Mouse (Mus musculus) small intestine, adult 10 weeks (tissue): Measurements from ENCODE around the gene E2f6. TPM values are rescaled to one million over a fixed set of nuclear protein-coding genes. Genes with fewer than 3 reads are reported as not detected.

ENCODE experiments used
- polyA plus RNA-seq: library from polyadenylated mRNA; stranded (reverse); fragments of 350-450 nt; fragmentation: Illumina TruSeq; extraction: RNeasy Lipid Tissue Mini Kit (QIAGEN cat#74804); gene quantifications from one replicate; pipeline ENCODE4 v1.2.3, GENCODE M21; 2014; ENCODE audit warnings: low replicate concordance

E2f6 gene
- 21.0 TPM for polyA plus RNA-seq

DNA sequence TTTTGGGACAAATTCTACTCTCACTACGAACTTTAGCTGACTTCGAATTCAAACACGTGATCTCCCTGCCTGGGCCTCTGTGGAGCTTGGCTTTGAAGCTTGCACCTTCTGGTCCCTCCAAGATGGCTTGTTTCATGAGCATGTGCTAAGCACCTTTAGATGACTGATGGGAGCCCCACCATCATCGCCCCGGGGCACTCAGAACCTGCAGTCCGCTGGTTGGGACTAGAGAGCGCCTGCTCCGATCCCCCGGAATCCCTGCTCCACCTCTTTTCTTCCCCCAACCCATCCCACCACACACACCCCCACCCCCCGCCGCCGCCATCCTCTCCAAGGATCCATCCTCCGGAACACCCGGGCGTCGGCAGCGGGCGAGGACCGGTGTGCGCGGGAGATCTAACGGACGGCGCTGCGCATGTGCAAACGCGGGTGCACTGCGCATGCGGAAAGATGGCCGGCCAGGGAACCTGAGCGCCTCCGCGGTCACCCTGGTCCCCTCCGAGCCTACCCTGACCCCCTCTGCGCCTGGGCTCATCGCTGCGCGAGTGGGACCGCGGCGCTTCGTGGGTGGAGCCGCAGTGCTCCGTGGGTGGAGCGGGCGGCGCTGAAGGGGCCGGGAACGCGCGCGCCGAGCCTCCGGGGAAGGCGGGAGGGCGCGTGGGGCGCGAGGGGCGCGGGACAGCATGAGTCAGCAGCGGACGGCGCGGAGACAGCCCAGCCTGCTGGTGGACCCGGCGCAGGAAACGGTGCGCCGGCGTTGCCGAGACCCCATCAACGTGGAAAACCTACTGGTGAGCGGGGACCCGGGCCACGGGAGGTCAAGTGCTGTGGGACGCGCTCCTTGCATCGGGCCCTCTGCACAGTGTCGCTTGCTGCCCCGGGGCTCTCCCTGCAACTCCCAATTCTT is at the start of gene E2f6:
Gene E2f6, plus strand, starts transcription at position 439 of the 907 bp plus-strand sequence.

DNA sequence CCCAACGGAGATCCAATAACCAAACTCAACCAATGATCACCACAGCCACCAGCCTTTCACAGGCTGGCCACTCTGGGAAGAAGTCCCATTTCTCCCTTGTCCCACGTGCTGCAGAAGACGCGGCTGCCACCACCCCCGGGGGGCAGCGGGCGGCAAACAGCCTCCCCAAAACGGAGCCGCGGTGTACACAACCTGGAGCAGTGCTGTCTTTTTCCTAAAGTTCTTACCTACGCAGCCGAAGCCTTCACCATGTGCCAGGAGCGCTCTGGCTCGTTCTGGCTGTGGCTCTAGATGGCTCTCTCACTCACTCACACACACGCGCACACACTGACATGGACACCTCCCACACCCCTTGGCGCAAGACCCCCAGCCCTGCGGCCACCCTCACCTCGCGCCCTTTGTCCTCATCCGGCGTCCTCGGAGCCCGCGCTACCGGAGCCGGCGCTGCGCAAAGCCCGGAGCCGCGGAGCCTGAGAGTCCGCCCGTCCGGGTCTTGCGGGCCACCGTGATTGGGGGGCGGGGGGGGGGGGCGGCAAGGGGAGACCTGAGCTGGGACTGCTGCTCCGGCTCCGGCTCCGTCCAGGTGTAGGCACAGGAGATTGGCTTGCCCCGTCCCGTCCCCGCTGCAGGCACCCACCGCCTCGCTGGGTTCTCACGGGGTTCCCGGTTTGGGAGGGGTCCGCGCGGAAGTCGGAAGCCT is 10.4 kb upstream of the E2f6 start, which contains the start of gene Greb1:
Gene Greb1, minus strand, starts transcription at position 628 of the 700 bp plus-strand sequence.

Other genes with a start within 250 kb of the E2f6 start
- gene Lpin1, start 200.0 kb upstream of the E2f6 start, polyA plus RNA-seq, result 1.8 TPM
- gene Ntsr2, start 157.6 kb upstream of the E2f6 start, polyA plus RNA-seq, result not detected
- gene Greb1, start 10.1 kb upstream of the E2f6 start, polyA plus RNA-seq, result 3.4 TPM
- 182 TPM for gene Rock2, start 83.9 kb downstream of the E2f6 start, polyA plus RNA-seq
- 29.9 TPM for gene Pqlc3, start 189.4 kb downstream of the E2f6 start, polyA plus RNA-seq
- not detected for gene 2410004P03Rik, start 200.8 kb downstream of the E2f6 start, polyA plus RNA-seq